Comparison of ENCODE assay signal across 12 mouse cellular contexts in the genomic region with DNA sequence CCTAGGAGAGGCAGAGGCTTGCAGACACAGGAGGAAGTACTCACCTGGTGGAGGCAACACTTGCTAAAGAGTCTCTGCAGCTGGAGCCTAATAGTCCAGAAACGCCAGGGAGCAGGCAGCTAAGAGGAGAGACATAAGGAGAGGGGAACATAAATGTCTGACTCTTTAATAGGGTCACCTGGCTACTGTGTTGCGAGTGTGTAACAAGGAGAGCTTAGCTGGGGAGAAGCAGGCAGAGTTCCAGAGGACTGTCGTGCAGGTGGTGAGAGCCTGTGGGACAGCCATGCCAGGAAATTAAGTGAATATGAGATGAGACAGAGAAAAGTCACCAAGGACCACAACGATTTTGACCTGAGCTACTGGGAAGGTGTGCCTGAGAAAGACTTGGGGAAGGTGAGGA.
DNase-seq lines count a peak whose midpoint lies in the region.
"Had no signal": no experiment of that assay in that cellular context is flagged by ENCODE, and none has a peak within 500 bp of the region (broad histone marks: within the 10 kb centered on the region; RNA-seq: fewer than 3 reads in every experiment).

No protein-coding gene starts in this region.

- peak; percentile 18 for DNase-seq in cerebellum, adult 9-11 months
- no peak for DNase-seq in cerebellum, adult 11 months
- DNase-seq in cerebellum, postnatal 25 days: peak; percentile 30 to 42
- DNase-seq in cerebellum, adult 8-10 months: no peak
- DNase-seq in testis, postnatal 14 days (ENCODE audit: low spot score): peak; percentile 42
- no peak for DNase-seq in testis, postnatal 10 days (ENCODE audit: low spot score)
- DNase-seq: adrenal gland, postnatal 10 days; adrenal gland, postnatal 36 days; gastrocnemius, postnatal 10 days; gastrocnemius, postnatal 36 days; heart, postnatal 36 days; kidney, adult 11 months had no signal

Comparison
In these comparisons a context has a peak if more than half of its experiments do, and no peak if none do; other contexts are left out.
1. DNase-seq: peak in cerebellum, adult 9-11 months (single experiment), cerebellum, postnatal 25 days (2 of 2) and testis, postnatal 14 days (single experiment); none in cerebellum, adult 11 months (single experiment), cerebellum, adult 8-10 months (single experiment) and testis, postnatal 10 days (single experiment).